Mouse (Mus musculus): Measurements from ENCODE around the gene Nol9. TPM values are rescaled to one million over a fixed set of nuclear protein-coding genes. Genes with fewer than 3 reads are reported as not detected.
A peak's percentile ranks its signal among the peaks of the same experiment; 100 is the strongest.

Nol9 gene
- polyA plus RNA-seq, 1 experiment, result 71.7 TPM

DNA sequence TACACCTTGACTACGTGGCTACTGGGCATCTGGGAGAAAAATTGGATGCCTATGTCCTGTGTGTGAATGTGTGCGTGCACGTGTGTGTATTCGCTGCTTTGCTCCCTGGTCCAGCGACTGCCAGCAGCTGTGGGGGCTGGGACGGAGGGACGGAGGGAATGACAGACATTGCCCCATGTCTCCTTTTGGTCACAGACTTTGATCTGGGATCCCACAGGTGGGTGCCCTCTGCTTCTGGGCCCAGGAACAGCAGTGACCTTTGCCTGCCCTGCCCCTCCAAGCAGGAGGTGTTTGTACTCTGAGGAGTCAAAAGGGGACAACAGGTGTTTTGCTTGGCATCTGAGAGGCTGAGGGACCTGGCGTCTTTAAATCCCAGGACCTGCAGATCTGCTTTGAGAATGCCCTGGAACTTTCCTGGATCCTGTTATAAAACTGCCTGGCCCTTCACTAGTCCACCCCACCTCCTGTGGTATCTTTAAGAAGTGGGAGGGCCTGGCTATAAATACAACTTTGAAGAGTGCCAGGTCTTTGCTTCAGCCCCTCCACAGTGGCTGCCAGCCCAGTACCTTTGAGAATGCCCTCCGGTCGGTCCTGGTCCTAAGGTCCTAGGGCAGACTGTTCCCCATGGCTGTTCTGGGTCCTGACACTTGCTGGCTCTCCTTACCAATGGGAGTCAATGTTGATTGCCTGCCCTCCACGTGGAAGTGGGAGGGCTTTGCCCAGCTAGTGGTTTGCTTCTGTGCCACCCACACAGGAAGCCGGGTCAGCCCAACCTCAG, 25.9 kb upstream of the Nol9 start:
- no peaks in the 10 kb centered on the region for H3K9me3 ChIP-seq (replicated peaks; ENCODE audit: control insufficient read depth, insufficient read depth, low read length, poor library complexity, severe bottlenecking)
- H3K36me3 ChIP-seq (ENCODE audit: control insufficient read depth, insufficient read depth, low read length, poor library complexity, severe bottlenecking), result peaks cover 30% of the 10 kb centered on the region
- TF ChIP-seq EP300 (IDR thresholded peaks at IDR 0.05; ENCODE audit: insufficient read depth, low read depth, low read length), result no peak
- TF ChIP-seq CTCF (IDR thresholded peaks at IDR 0.05; ENCODE audit: low read depth, low read length), result no peak
- TF ChIP-seq POLR2A (IDR thresholded peaks at IDR 0.05; ENCODE audit: insufficient read depth, low read length), result no peak
- H3K4me3 ChIP-seq (ENCODE audit: low read depth, low read length), result no peak overlapping the region
- no peak overlapping the region for H3K27ac ChIP-seq (ENCODE audit: insufficient read depth, low read length)
- no peaks in the 10 kb centered on the region for H3K4me1 ChIP-seq (ENCODE audit: control insufficient read depth, insufficient read depth, low read length)
- H3K9ac ChIP-seq (ENCODE audit: low read depth, poor library complexity, severe bottlenecking), result no peak overlapping the region
- H3K27me3 ChIP-seq (ENCODE audit: control insufficient read depth, insufficient read depth, low read length, poor library complexity, severe bottlenecking), result no peaks in the 10 kb centered on the region

DNA sequence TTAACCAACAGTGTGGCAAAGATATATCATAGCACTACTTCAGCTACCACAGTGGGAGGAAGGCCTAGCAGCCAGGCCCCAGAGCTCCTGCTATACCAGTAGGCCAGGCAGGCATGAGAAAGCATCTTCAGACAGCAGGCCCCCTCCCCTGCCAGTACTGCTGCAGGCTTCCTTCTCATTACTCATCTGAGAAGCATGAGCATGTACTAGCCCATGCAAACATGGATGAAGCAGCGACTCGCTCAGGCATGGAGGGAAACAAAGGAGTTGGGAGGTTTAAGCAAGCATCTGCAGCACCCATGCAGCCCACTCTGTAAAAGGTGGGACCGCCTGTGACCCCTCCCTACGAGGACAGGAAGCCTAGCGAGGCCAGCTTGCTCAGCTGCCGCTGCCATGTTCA, 20.0 kb upstream of the Nol9 start:
- Histone ChIP-seq H3K4me1 (ENCODE audit: control insufficient read depth, insufficient read depth, low read length) (no peaks in the 10 kb centered on the region), H3K4me3 (ENCODE audit: low read depth, low read length) (no peak overlapping the region), H3K27me3 (ENCODE audit: control insufficient read depth, insufficient read depth, low read length, poor library complexity, severe bottlenecking) (no peaks in the 10 kb centered on the region), H3K9ac (ENCODE audit: low read depth, poor library complexity, severe bottlenecking) (no peak overlapping the region), H3K9me3 (replicated peaks; ENCODE audit: control insufficient read depth, insufficient read depth, low read length, poor library complexity, severe bottlenecking) (no peaks in the 10 kb centered on the region), H3K27ac (ENCODE audit: insufficient read depth, low read length) (no peak overlapping the region), H3K36me3 (ENCODE audit: control insufficient read depth, insufficient read depth, low read length, poor library complexity, severe bottlenecking) (peaks cover 17% of the 10 kb centered on the region)
- no peak for TF ChIP-seq CTCF (IDR thresholded peaks at IDR 0.05; ENCODE audit: low read depth, low read length)
- no peak for TF ChIP-seq EP300 (IDR thresholded peaks at IDR 0.05; ENCODE audit: insufficient read depth, low read depth, low read length)
- TF ChIP-seq POLR2A (IDR thresholded peaks at IDR 0.05; ENCODE audit: insufficient read depth, low read length), result no peak

DNA sequence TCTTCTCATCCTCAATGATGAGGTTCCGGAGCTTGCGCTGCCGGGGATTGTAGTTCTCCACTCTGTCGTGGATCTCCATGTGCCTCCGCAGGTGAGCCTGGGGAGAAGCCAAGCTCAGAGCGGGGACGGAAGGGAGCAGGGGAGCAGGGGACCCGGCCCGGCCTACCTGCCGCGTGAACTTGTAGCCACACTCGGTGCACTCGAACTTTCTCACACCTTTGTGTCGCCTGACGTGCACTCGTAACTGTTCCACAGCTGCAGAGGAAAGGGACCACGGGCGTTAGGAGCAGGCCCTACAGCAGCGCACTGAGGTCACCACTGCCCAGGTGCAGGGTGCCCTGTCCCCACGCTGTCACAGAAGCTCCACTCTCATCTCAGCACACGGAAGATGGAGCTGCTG, 19.1 kb upstream of the Nol9 start:
- H3K9ac ChIP-seq (ENCODE audit: low read depth, poor library complexity, severe bottlenecking), result no peak overlapping the region
- no peaks in the 10 kb centered on the region for H3K9me3 ChIP-seq (replicated peaks; ENCODE audit: control insufficient read depth, insufficient read depth, low read length, poor library complexity, severe bottlenecking)
- TF ChIP-seq EP300 (IDR thresholded peaks at IDR 0.05; ENCODE audit: insufficient read depth, low read depth, low read length), result no peak
- TF ChIP-seq CTCF (IDR thresholded peaks at IDR 0.05; ENCODE audit: low read depth, low read length), result no peak
- TF ChIP-seq POLR2A (IDR thresholded peaks at IDR 0.05; ENCODE audit: insufficient read depth, low read length), result no peak
- no peak overlapping the region for H3K27ac ChIP-seq (ENCODE audit: insufficient read depth, low read length)
- no peaks in the 10 kb centered on the region for H3K27me3 ChIP-seq (ENCODE audit: control insufficient read depth, insufficient read depth, low read length, poor library complexity, severe bottlenecking)
- no peaks in the 10 kb centered on the region for H3K4me1 ChIP-seq (ENCODE audit: control insufficient read depth, insufficient read depth, low read length)
- no peak overlapping the region for H3K4me3 ChIP-seq (ENCODE audit: low read depth, low read length)
- H3K36me3 ChIP-seq (ENCODE audit: control insufficient read depth, insufficient read depth, low read length, poor library complexity, severe bottlenecking), result peaks cover 12% of the 10 kb centered on the region

DNA sequence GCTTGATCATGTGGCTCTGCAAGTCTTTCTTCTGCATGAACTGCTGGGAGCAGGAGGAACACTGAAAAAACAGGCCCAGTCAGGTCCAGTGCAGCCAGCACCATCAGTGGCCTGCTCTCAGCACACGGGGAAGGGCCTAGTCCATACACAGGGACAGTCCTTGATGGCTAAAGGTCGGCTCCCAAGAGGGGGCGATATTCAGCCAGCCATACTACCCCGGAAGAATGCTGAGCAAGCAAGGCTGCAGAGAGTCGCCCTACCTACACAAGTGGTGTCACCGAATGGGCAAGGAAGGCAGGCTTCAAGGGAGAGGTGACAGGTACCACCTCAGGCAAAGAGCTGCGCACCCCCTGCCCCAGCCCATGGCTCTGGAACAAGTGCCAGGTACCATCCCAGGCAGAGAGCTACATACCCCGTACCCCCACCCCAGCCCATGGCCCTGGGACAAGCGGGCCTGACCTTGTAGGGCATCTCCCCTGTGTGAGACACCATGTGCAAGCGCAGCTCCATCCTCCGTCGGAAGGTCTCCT, 17.5 kb upstream of the Nol9 start:
- H3K27ac ChIP-seq (ENCODE audit: insufficient read depth, low read length), result no peak overlapping the region
- no peak for TF ChIP-seq EP300 (IDR thresholded peaks at IDR 0.05; ENCODE audit: insufficient read depth, low read depth, low read length)
- TF ChIP-seq CTCF (IDR thresholded peaks at IDR 0.05; ENCODE audit: low read depth, low read length), result peak; percentile 56
- no peaks in the 10 kb centered on the region for H3K9me3 ChIP-seq (replicated peaks; ENCODE audit: control insufficient read depth, insufficient read depth, low read length, poor library complexity, severe bottlenecking)
- H3K9ac ChIP-seq (ENCODE audit: low read depth, poor library complexity, severe bottlenecking), result no peak overlapping the region
- H3K4me1 ChIP-seq (ENCODE audit: control insufficient read depth, insufficient read depth, low read length), result no peaks in the 10 kb centered on the region
- H3K27me3 ChIP-seq (ENCODE audit: control insufficient read depth, insufficient read depth, low read length, poor library complexity, severe bottlenecking), result no peaks in the 10 kb centered on the region
- no peak overlapping the region for H3K4me3 ChIP-seq (ENCODE audit: low read depth, low read length)
- peaks cover 7% of the 10 kb centered on the region; the same call in 1 of the 2 replicates for H3K36me3 ChIP-seq (ENCODE audit: control insufficient read depth, insufficient read depth, low read length, poor library complexity, severe bottlenecking)

DNA sequence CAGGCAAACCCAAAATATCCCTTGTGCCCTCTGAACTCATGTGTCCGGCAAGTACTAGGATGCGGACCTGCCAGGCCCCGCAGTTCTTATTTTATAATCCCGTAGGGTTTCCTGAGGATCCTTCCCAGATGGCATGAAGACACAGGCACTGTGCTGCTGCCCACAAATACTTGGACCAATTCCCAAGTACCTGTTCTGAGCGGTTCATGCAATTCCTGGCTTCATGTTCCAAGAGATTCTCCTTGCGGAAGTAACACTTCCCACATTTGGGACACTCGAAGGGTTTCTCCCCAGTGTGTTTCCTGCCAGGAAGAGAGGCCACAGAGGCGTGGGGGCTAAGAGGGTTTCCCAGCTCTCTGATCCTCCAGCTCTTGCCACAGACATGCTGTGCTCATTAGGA, 16.6 kb upstream of the Nol9 start:
- Histone ChIP-seq H3K27ac (ENCODE audit: insufficient read depth, low read length) (no peak overlapping the region), H3K4me3 (ENCODE audit: low read depth, low read length) (no peak overlapping the region), H3K36me3 (ENCODE audit: control insufficient read depth, insufficient read depth, low read length, poor library complexity, severe bottlenecking) (peaks cover 7% of the 10 kb centered on the region; the same call in 1 of the 2 replicates), H3K9ac (ENCODE audit: low read depth, poor library complexity, severe bottlenecking) (no peak overlapping the region), H3K27me3 (ENCODE audit: control insufficient read depth, insufficient read depth, low read length, poor library complexity, severe bottlenecking) (no peaks in the 10 kb centered on the region), H3K4me1 (ENCODE audit: control insufficient read depth, insufficient read depth, low read length) (no peaks in the 10 kb centered on the region), H3K9me3 (replicated peaks; ENCODE audit: control insufficient read depth, insufficient read depth, low read length, poor library complexity, severe bottlenecking) (no peaks in the 10 kb centered on the region)
- no peak for TF ChIP-seq POLR2A (IDR thresholded peaks at IDR 0.05; ENCODE audit: insufficient read depth, low read length)

DNA sequence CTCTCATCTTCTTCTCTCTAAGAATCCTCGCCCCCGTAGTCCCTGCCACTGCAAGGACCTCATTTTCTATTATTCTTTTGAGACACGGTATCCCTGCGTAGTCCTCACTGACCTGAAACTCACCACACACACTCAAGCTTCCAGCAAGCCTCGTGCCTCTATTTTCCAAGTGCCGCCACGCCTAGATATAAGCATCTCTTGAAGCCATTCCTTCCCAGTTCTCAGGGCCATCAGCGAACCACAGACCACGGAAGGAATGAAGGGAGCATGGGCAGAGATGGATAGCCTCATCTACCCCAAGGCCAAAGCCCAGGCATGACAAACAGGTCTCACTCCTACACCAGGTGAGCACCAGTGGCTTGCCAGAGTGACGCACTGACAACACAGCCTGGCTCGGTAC, 14.6 kb upstream of the Nol9 start:
- H3K9me3 ChIP-seq (replicated peaks; ENCODE audit: control insufficient read depth, insufficient read depth, low read length, poor library complexity, severe bottlenecking), result no peaks in the 10 kb centered on the region
- no peak overlapping the region for H3K4me3 ChIP-seq (ENCODE audit: low read depth, low read length)
- H3K4me1 ChIP-seq (ENCODE audit: control insufficient read depth, insufficient read depth, low read length), result no peaks in the 10 kb centered on the region
- H3K9ac ChIP-seq (ENCODE audit: low read depth, poor library complexity, severe bottlenecking), result no peak overlapping the region
- no peak for TF ChIP-seq EP300 (IDR thresholded peaks at IDR 0.05; ENCODE audit: insufficient read depth, low read depth, low read length)
- no peak for TF ChIP-seq CTCF (IDR thresholded peaks at IDR 0.05; ENCODE audit: low read depth, low read length)
- no peak for TF ChIP-seq POLR2A (IDR thresholded peaks at IDR 0.05; ENCODE audit: insufficient read depth, low read length)
- no peak overlapping the region for H3K27ac ChIP-seq (ENCODE audit: insufficient read depth, low read length)
- no peaks in the 10 kb centered on the region for H3K27me3 ChIP-seq (ENCODE audit: control insufficient read depth, insufficient read depth, low read length, poor library complexity, severe bottlenecking)
- H3K36me3 ChIP-seq (ENCODE audit: control insufficient read depth, insufficient read depth, low read length, poor library complexity, severe bottlenecking), result peaks cover 4% of the 10 kb centered on the region; the same call in 1 of the 2 replicates

All from ES-Bruce4 (cell line).